Mouse (Mus musculus) megakaryocyte, embryonic 14.5 days (primary cell): ENCODE measurements around the gene Mapk1.
"Not testable (repeated sequence)": the region's sequence is repeated elsewhere in the genome, so short reads cannot be mapped to it uniquely, and the experiment has no call there.

Experiments
- FLI1 ChIP-seq: IDR thresholded peaks from 2 replicates; pipeline ENCODE4 v1.6.1; 2012; ENCODE audit warnings: low read length, inconsistent platforms, mixed read lengths
- GATA1 ChIP-seq: IDR thresholded peaks from 3 replicates; pipeline ENCODE4 v1.6.1; 2012; ENCODE audit warnings: mixed read lengths, low read length, inconsistent platforms, borderline replicate concordance

GRCm38 (mm10) chr16:16996121-16996729 is 13.0 kb downstream of the Mapk1 start:
- TF ChIP-seq FLI1, GATA1: not testable (repeated sequence)
